Mouse (Mus musculus): Measurements from ENCODE around the gene Sptbn4. TPM values are rescaled to one million over a fixed set of nuclear protein-coding genes. Genes with fewer than 3 reads are reported as not detected.

Sptbn4 gene
- polyA plus RNA-seq, 1 experiment from 2014 or later: 0.47 TPM

DNA sequence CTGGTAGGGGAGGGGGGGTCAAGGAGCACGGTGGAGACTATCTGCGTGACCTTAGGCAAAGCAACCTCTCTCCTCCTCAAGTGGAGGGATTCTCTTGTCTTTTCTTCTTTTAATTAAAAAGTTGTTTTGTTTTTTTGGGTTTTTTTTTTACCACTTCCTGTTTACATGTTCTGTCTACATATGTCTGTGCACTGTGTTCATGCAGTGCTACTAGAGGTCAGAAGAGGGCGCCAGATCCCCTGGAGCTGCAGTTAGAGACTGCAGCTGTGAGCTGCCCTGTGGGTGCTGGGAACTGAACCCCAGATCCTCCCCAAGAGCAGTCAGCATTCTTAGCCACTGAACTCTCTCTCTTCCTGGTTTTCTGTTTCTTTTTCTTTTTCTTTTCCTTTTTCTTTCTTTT lies 28.4 kb downstream of the Sptbn4 start:
- H3K9ac ChIP-seq: no peak overlapping the region
- no peak for ATAC-seq (ENCODE audit: low FRiP score)
- H3K4me1 ChIP-seq: no peaks in the 10 kb centered on the region
- no peak overlapping the region for H3K4me3 ChIP-seq (replicated peaks)
- WGBS: 80% methylated on average over 3 of the region's 3 CpGs
- no peaks in the 10 kb centered on the region for H3K27me3 ChIP-seq
- no peak overlapping the region for H3K27ac ChIP-seq
- H3K4me2 ChIP-seq: no peak overlapping the region
- H3K36me3 ChIP-seq (replicated peaks): 0 out of 2 replicates have a peak, but pooled peaks cover 2% of the 10 kb centered on the region
- H3K9me3 ChIP-seq: no peaks in the 10 kb centered on the region

DNA sequence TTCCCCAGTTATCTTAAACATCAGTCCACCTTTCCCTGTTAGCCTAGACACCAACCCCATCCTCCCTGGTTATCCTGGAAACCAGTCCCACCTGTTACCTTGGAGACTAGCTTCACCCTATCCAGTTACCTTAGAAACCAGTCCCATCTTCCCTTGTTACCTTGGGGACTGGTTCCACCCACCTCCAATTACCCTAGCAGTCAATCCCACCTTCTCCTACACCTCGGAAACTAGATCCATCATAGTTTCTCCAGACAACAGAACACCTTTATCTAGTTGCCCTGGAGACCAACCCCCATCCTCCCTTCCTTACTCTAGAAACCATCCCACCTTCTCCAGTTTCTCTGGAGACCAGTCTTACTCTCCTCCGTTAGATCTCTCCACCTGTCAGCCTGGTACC lies 30.3 kb downstream of the Sptbn4 start:
- Histone ChIP-seq H3K27ac (no peak overlapping the region), H3K4me2 (no peak overlapping the region), H3K4me1 (no peaks in the 10 kb centered on the region), H3K27me3 (peaks cover 2% of the 10 kb centered on the region; the same call in 1 of the 2 replicates), H3K36me3 (replicated peaks) (no peaks in the 10 kb centered on the region), H3K9me3 (no peaks in the 10 kb centered on the region), H3K9ac (no peak overlapping the region), H3K4me3 (replicated peaks) (no peak overlapping the region)
- 84% methylated on average over 2 of the region's 2 CpGs for WGBS
- no peak for ATAC-seq (ENCODE audit: low FRiP score)

DNA sequence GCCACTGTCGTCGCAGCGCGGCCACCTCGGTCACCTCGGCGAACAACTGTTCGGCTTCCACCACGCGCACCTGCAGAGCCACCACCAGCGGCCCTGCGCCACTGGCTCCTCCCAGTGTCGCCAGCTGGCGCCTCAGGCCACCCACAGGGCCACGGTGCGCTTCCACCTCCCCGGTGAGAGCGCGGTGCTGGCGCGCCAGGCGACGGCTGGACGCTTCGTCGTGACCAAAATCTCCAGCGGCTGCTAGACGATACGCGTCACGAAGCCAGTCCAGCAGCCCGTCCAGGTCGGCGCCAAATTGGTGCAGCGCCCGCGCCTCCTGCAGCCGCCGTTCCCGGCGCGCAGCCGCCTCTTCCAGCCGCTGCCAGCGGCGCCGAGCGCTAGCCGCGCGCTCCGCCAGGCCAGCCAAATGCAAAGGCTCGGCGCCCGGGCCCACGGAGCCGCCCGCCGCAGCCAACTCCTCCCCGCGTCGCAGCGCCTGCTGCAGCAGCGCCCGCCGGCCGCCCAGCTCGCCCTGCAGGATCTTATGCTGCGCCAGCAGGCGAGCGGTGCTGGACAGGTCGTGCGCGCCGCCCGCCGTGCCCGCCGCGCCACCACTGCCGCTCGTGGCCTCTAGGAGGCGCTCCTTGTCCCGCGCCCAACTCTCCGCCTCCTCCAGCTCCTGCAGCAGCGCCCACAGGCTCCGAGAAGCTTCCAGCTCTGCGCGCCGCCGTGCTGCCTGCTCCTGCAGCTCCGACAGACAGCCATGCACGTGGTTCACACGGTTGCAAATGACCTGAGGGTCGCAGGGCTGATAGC lies 38.9 kb downstream of the Sptbn4 start:
- no peak overlapping the region for H3K27ac ChIP-seq
- peak overlapping the region; percentile 29 for H3K9ac ChIP-seq
- peak; percentile 82 for ATAC-seq (ENCODE audit: low FRiP score)

DNA sequence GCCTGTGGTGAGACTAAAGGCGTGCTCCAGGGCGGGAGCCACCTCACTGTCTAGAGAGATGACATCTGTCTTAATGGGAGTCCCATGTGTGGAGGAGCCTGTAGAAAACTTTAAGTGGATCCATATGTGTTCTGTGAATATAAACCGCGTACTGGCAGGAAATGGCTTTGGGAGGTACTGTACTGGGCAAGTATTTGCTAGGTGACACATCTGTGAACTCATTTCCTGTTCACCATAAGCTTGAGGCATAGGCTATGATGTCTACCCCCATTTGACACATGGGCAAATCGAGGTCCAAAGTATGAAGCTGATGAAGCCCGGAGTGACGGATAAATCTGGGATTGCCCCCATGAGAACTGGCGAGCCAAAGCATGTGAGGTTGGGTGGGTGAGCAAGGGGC lies 39.7 kb downstream of the Sptbn4 start:
- peaks cover 15% of the 10 kb centered on the region for H3K4me1 ChIP-seq
- peak overlapping the region; percentile 79; the same call in 1 of the 2 replicates for H3K4me2 ChIP-seq
- H3K27me3 ChIP-seq: peaks cover 84% of the 10 kb centered on the region
- H3K9ac ChIP-seq: no peak overlapping the region
- peak overlapping the region; percentile 47; the same call in 1 of the 2 replicates for H3K4me3 ChIP-seq (replicated peaks)
- H3K27ac ChIP-seq: no peak overlapping the region
- 58% methylated on average over 8 of the region's 8 CpGs for WGBS
- no peak for ATAC-seq (ENCODE audit: low FRiP score)
- peaks cover 14% of the 10 kb centered on the region for H3K9me3 ChIP-seq
- no peaks in the 10 kb centered on the region for H3K36me3 ChIP-seq (replicated peaks)

More for the DNA sequence above, 38.9 kb downstream of the Sptbn4 start:
- H3K4me2 ChIP-seq: peak overlapping the region; percentile 79
- H3K36me3 ChIP-seq (replicated peaks): no peaks in the 10 kb centered on the region
- under 1% methylated on average over 92 of the region's 96 CpGs for WGBS
- H3K4me1 ChIP-seq: peaks cover 15% of the 10 kb centered on the region
- peaks cover 8% of the 10 kb centered on the region; the same call in 1 of the 2 replicates for H3K9me3 ChIP-seq
- peaks cover 76% of the 10 kb centered on the region for H3K27me3 ChIP-seq
- H3K4me3 ChIP-seq (replicated peaks): peak overlapping the region; percentile 47

DNA sequence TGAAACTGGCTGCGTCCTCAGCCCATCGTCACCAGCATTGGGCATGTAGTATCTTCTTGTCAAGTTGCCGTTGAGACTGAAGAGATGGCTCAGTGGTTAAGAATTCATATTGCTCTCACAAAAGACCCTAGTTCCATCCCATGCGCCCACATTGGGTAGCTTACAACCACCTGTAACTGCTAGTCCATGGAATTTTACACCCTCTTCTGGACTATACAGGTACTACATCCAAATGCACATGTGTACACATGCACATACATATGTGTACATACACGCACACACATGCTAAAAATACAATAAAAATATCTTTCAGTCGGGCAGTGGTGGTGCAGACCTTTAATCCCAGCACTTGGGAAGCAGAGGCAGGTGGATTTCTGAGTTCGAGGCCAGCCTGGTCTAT lies 41.0 kb downstream of the Sptbn4 start:
- Histone ChIP-seq H3K4me3 (replicated peaks) (no peak overlapping the region), H3K36me3 (replicated peaks) (no peaks in the 10 kb centered on the region), H3K9ac (no peak overlapping the region), H3K4me2 (no peak overlapping the region), H3K9me3 (peaks cover 14% of the 10 kb centered on the region), H3K27me3 (peaks cover 97% of the 10 kb centered on the region), H3K27ac (no peak overlapping the region), H3K4me1 (peaks cover 15% of the 10 kb centered on the region)
- no peak for ATAC-seq (ENCODE audit: low FRiP score)
- 82% methylated on average over 7 of the region's 7 CpGs for WGBS

DNA sequence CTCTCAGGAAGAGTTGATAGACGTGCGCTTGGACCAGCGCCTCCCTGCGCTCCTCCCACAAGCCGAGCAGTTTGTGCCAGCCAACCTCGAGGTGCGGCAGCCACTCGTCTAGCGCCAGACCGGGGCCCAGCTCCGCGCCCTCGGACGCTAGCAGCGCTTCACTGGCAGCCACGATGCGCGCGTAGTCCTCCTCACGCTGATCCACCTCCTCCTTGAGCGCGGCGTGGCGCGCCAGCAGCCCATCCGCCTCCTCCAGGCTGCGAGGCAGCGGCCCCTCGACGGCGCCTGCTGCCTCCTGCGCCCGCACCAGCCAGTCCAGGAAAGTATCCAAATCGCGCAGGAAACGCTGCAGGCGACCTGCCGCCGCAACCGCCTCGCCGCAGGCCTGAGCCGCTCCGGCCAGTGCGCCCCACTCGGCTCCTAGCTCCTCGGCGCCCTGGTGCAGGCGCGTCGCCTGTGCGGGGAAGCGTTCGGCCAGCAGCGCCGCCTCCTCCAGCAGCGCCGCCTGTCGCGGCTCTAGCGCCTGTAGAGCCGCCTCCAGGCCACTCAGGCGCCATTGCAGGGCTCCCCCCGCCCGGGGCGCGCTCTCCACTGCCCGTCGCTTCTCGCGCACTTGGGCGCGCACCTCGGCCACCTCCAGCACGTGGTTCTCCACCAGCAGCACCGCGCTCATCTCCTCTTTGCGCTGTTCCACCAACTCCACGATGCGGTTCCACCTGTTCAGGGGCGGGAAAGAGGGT lies 43.1 kb downstream of the Sptbn4 start:
- H3K4me1 ChIP-seq: peaks cover 15% of the 10 kb centered on the region
- peaks cover 96% of the 10 kb centered on the region for H3K27me3 ChIP-seq
- H3K27ac ChIP-seq: no peak overlapping the region
- peak overlapping the region; percentile 19 for H3K4me3 ChIP-seq (replicated peaks)
- ATAC-seq (ENCODE audit: low FRiP score): no peak
- H3K4me2 ChIP-seq: peak overlapping the region; percentile 22; the same call in 1 of the 2 replicates
- 7% methylated on average over 79 of the region's 81 CpGs for WGBS
- H3K9ac ChIP-seq: no peak overlapping the region
- H3K9me3 ChIP-seq: peaks cover 14% of the 10 kb centered on the region
- H3K36me3 ChIP-seq (replicated peaks): no peaks in the 10 kb centered on the region

DNA sequence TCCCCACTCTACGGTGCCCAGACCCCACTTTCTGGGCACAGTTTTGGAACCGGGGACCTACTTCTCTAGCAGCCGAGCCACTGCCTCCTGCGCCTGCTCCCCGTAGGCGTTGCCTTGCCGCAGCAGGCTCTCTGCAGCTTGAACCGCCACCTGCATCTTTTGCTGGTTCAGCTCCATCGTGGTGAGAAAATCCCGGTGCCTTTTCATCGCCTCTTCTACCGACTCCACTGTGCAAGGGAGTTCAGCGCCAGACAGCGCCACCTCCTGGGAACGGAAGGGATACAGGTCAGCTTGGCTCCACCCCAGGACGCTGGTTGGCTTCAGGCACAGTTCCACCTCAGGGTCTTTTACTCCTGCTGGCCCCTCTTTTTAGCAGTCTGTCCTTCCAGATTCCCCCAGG lies 44.8 kb downstream of the Sptbn4 start:
- Histone ChIP-seq H3K4me3 (replicated peaks) (no peak overlapping the region), H3K9ac (no peak overlapping the region), H3K27me3 (peaks cover 90% of the 10 kb centered on the region), H3K9me3 (peaks cover 14% of the 10 kb centered on the region), H3K4me1 (peaks cover 5% of the 10 kb centered on the region), H3K36me3 (replicated peaks) (no peaks in the 10 kb centered on the region), H3K4me2 (no peak overlapping the region), H3K27ac (no peak overlapping the region)
- WGBS: 9% methylated on average over 16 of the region's 16 CpGs
- ATAC-seq (ENCODE audit: low FRiP score): no peak

DNA sequence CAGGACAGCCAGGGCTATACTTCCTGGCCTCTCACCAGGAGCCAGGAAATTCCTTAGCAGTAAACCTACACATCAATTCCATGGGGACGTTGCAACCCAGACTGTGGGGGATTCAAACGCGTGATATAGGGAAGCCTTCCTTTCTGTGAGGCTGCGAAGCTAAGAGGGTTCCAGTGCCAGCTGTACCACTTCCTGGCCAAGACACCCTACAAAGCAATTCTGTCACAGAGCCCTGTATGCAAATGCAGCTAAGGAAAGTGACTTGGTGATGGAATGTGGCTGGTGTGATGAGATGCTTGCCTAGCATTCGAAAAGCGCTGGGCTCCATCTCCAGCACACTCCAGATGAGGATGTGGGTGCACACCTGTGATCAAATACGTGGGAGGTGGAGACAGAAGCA lies 46.9 kb downstream of the Sptbn4 start:
- 87% methylated on average over 7 of the region's 7 CpGs for WGBS
- Histone ChIP-seq H3K9me3 (peaks cover 10% of the 10 kb centered on the region; the same call in 1 of the 2 replicates), H3K9ac (no peak overlapping the region), H3K27me3 (peaks cover 90% of the 10 kb centered on the region), H3K4me2 (no peak overlapping the region), H3K4me1 (peaks cover 22% of the 10 kb centered on the region), H3K4me3 (replicated peaks) (no peak overlapping the region), H3K27ac (no peak overlapping the region), H3K36me3 (replicated peaks) (no peaks in the 10 kb centered on the region)
- no peak for ATAC-seq (ENCODE audit: low FRiP score)

DNA sequence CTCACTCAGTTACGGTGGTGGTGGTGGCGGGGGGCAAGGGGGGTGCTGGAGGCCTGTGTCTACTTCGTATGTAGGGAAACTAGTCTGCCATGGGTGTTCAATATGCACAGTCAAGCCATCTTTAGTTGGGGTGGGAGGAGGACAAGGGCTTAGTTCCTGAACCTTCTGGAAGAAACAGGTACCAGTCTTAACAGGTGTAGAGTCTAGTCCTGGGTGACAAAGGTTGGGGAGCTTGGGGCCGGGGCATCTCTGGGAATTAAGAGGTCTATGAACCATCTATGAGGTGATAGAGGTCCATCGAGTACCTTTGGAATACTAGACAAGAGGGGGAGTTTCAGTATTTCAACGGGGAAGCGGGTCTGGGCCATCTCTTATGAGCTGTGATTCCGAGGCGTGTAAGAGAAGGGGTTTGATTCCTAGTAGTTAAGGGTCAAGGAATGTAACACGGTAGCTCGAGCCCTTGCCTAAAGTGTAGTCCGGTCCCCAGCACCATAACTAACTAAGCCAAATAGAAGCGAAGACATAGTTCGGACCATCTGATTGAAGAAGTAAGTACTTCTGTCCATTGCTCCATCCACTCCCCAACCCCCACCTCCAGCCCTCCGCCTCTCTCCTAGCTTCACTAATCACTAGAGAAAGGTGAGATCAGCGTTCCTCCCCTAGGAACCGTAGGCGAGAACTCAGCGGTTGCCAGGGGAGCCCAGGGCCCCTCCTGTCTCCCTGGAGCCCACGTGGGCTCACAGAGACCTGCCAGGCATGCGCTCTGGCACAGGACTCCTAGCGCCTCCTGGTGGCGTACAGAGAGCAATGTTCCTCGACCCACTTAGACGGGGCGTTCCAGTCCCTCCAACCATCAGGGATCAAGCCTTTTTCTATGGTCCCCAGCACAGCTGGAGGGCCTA lies 50.2 kb downstream of the Sptbn4 start:
- peaks cover 19% of the 10 kb centered on the region for H3K4me1 ChIP-seq
- H3K4me2 ChIP-seq: peak overlapping the region; percentile 88
- peak; percentile 51; the same call in 1 of the 2 replicates for ATAC-seq (ENCODE audit: low FRiP score)
- H3K4me3 ChIP-seq (replicated peaks): no peak overlapping the region
- H3K9me3 ChIP-seq: no peaks in the 10 kb centered on the region
- 17% methylated on average over 26 of the region's 26 CpGs for whole genome bisulfite sequencing
- no peak overlapping the region for H3K9ac ChIP-seq
- H3K36me3 ChIP-seq (replicated peaks): no peaks in the 10 kb centered on the region
- H3K27ac ChIP-seq: no peak overlapping the region
- peaks cover 88% of the 10 kb centered on the region for H3K27me3 ChIP-seq

DNA sequence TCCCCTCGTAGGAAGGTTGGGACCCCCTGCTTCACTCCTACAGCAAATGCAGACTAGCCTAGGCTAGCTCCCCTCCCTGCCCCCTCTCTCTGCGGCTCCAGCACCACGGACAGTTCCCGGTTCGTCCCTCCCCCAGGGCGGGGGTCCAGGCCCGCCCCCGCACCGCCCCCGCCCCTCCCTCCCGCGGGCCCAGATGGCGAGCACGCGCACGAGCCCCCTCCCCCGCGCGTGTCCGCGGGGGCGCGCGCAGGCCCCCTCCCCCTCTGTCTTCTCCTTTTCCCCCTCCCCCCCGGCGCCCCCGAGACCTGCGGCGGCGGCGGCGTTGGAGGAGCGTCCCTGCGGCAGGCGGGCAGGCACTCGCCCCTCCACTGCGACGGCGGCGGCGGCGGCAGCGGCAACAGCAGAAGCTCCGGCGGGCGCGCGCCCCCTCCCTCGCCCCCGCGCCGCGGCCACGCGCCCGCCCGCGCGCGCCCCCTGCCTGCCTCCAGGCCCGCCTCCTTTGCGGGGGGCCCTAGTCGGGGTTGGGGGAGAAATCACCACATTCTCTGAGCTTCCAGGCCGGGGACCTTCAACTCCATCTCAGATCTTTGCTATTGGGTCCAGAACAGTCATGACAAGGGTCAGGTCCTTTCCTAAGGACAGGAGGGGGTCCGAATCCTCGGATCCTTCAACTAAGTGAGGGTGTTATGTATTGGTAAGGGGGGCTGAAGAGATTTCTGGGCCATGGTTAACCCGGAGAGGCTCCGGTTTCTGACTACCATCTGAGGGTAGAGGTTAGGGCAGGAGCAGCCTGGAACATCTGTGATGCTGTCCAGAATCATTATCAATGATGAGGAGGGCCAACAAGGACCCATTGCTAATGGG lies 51.1 kb downstream of the Sptbn4 start:
- Histone ChIP-seq H3K4me2 (peak overlapping the region; percentile 88), H3K4me1 (peaks cover 19% of the 10 kb centered on the region), H3K9me3 (no peaks in the 10 kb centered on the region), H3K27ac (no peak overlapping the region), H3K36me3 (replicated peaks) (no peaks in the 10 kb centered on the region), H3K9ac (peak overlapping the region; percentile 63), H3K27me3 (peaks cover 89% of the 10 kb centered on the region), H3K4me3 (replicated peaks) (peak overlapping the region; percentile 53)
- 3% methylated on average over 38 of the region's 68 CpGs for WGBS
- peak; percentile 55; the same call in 1 of the 2 replicates for ATAC-seq (ENCODE audit: low FRiP score)

DNA sequence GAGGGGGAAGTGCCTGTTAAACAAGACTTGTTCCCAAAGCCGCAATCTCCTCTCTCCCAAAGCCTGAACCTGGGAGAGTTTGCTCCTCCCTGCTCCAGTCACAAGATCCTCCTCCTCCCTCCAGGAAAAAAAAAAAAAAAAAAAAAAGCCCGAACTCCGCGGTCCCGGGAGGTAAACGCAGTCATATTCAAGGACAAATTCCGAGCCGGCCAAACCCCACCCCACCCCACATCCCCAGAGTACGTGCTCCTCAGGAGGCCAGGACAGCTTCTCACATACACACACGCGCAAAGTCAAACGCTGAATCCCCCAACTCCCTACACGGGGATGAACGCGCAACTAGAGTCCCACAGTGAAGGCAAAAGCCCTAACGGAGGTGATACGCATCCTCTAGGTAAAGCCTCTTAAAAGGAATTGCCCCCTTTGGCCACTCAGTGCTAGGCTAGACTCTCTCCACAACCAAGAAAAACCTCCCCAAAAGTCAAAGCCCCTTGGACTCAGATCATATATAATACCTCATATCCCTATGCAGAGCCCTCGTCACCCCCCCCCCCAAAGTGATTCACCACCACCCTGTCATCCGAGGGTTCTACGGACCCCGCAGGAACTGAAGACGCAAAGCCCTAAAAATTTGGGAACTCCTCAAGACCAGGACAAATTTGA lies 51.8 kb downstream of the Sptbn4 start:
- Histone ChIP-seq H3K4me2 (peak overlapping the region; percentile 88), H3K36me3 (replicated peaks) (no peaks in the 10 kb centered on the region), H3K27ac (no peak overlapping the region), H3K9ac (no peak overlapping the region), H3K27me3 (peaks cover 90% of the 10 kb centered on the region), H3K4me1 (peaks cover 19% of the 10 kb centered on the region), H3K9me3 (no peaks in the 10 kb centered on the region), H3K4me3 (replicated peaks) (peak overlapping the region; percentile 53)
- ATAC-seq (ENCODE audit: low FRiP score): no peak
- WGBS: 1% methylated on average over 22 of the region's 22 CpGs
